ENCODE assay signal across 8 mouse cellular contexts in genomic region chr1:193208178-193208577, GRCm38 (mm10). TPM values are rescaled to one million over a fixed set of nuclear protein-coding genes. Genes with fewer than 3 reads are reported as not detected.
DNase-seq lines count a peak whose midpoint lies in the region; ATAC-seq and TF ChIP-seq lines count a peak whose summit lies in the region.

No protein-coding gene starts in this region.

- H3K36me3 ChIP-seq in forebrain, embryonic 13.5 days (ENCODE audit: poor library complexity, severe bottlenecking), result no peaks in the 10 kb centered on the region
- no peaks in the 10 kb centered on the region for H3K36me3 ChIP-seq in forebrain, embryonic 10.5 days (replicated peaks)
- no peaks in the 10 kb centered on the region for H3K36me3 ChIP-seq in heart, postnatal 0 days (replicated peaks; ENCODE audit: control insufficient read depth, insufficient read depth, low read length)
- H3K36me3 ChIP-seq in splenic B cell, adult 2 months (ENCODE audit: control insufficient read depth, insufficient read depth, low read length, poor library complexity, severe bottlenecking), result no peaks in the 10 kb centered on the region; the same call in 1 of the 2 replicates

- H3K27me3 ChIP-seq in forebrain, embryonic 13.5 days, result no peaks in the 10 kb centered on the region
- no peaks in the 10 kb centered on the region for H3K27me3 ChIP-seq in forebrain, embryonic 10.5 days (ENCODE audit: poor library complexity, severe bottlenecking)
- H3K27me3 ChIP-seq in heart, postnatal 0 days (ENCODE audit: control insufficient read depth, insufficient read depth, low read length), result no peaks in the 10 kb centered on the region
- no peaks in the 10 kb centered on the region for H3K27me3 ChIP-seq in splenic B cell, adult 2 months (ENCODE audit: control insufficient read depth, insufficient read depth, low read length, poor library complexity, severe bottlenecking)

- no peak for TF ChIP-seq EP300 in heart, postnatal 0 days (IDR thresholded peaks at IDR 0.05; ENCODE audit: low read depth)

- no peaks in the 10 kb centered on the region for H3K4me1 ChIP-seq in forebrain, embryonic 13.5 days
- H3K4me1 ChIP-seq in forebrain, embryonic 10.5 days, result no peaks in the 10 kb centered on the region
- no peaks in the 10 kb centered on the region for H3K4me1 ChIP-seq in heart, postnatal 0 days (ENCODE audit: control insufficient read depth, insufficient read depth)

- H3K4me3 ChIP-seq in forebrain, embryonic 13.5 days, result no peak overlapping the region
- H3K4me3 ChIP-seq in forebrain, embryonic 10.5 days, result no peak overlapping the region
- H3K4me3 ChIP-seq in heart, postnatal 0 days (ENCODE audit: low read depth, low read length), result no peak overlapping the region

- no peak overlapping the region for H3K27ac ChIP-seq in forebrain, embryonic 13.5 days
- no peak overlapping the region for H3K27ac ChIP-seq in forebrain, embryonic 10.5 days
- H3K27ac ChIP-seq in heart, postnatal 0 days (ENCODE audit: low read depth), result no peak overlapping the region

- 46% methylated on average over 2 of the region's 2 CpGs for WGBS in forebrain, embryonic 13.5 days
- WGBS in forebrain, embryonic 10.5 days, result 42% methylated on average over 2 of the region's 2 CpGs
- 28% methylated on average over 2 of the region's 2 CpGs for WGBS in heart, postnatal 0 days

- no peaks in the 10 kb centered on the region for H3K9me3 ChIP-seq in forebrain, embryonic 13.5 days (replicated peaks)
- no peaks in the 10 kb centered on the region for H3K9me3 ChIP-seq in forebrain, embryonic 10.5 days
- H3K9me3 ChIP-seq in heart, postnatal 0 days (replicated peaks; ENCODE audit: control insufficient read depth, low read length), result no peaks in the 10 kb centered on the region

- H3K9ac ChIP-seq in forebrain, embryonic 13.5 days, result no peak overlapping the region
- H3K9ac ChIP-seq in heart, postnatal 0 days (replicated peaks; ENCODE audit: low read depth, low read length), result no peak overlapping the region

- no peak overlapping the region for H3K4me2 ChIP-seq in forebrain, embryonic 13.5 days
- H3K4me2 ChIP-seq in heart, postnatal 0 days (ENCODE audit: low read depth, low read length), result no peak overlapping the region

- 0 out of 2 replicates have a peak, but pooled peaks have one; percentile 36 for ATAC-seq in forebrain, embryonic 13.5 days
- peak; percentile 90 for ATAC-seq in CD4-positive, CD25-positive, alpha-beta regulatory T cell, adult 4 months
- ATAC-seq in heart, postnatal 0 days (ENCODE audit: insufficient read depth, low read depth), result peak; percentile 83

- peak; percentile 94 for TF ChIP-seq CTCF in heart, postnatal 0 days (IDR thresholded peaks at IDR 0.05; ENCODE audit: low read depth)

- DNase-seq in forebrain, embryonic 10.5 days (ENCODE audit: extremely low spot score, low spot score), result no peak
- peak; percentile 60 to 64 for DNase-seq in cerebellum, adult 18-20 months
- no peak for DNase-seq in heart, postnatal 0 days (ENCODE audit: low spot score)
- peak; percentile 48 for DNase-seq in layer of hippocampus, adult 9-11 months
- peak; percentile 74 for DNase-seq in lung, postnatal 36 days
- peak; percentile 85 for DNase-seq in splenic B cell, adult 2 months (ENCODE audit: low read depth, low spot score)

RNA-seq across cellular contexts. Expression of gene Lamb3, which starts 0.7 kb away (rescaled TPM):
- 0.32 and 0.55 TPM in 2 replicates for polyA plus RNA-seq in forebrain, embryonic 13.5 days (2015; fragmentation: Nextera tagmentation; extraction: Ambion mirVana)
- polyA plus RNA-seq in forebrain, embryonic 10.5 days (2016; fragmentation: Nextera tagmentation; extraction: Ambion mirVana), result 0.14 and 0.20 TPM in 2 replicates
- polyA plus RNA-seq in CD4-positive, CD25-positive, alpha-beta regulatory T cell, adult 4 months (2017; shearing (Covaris generic)), result 10 to 100 TPM; 22.2 to 30.4 TPM
- 9.8 and 19.2 TPM in 2 replicates for total RNA-seq in heart, postnatal 0 days (2014; rRNA removed; ENCODE audit: low replicate concordance)
- polyA plus RNA-seq in heart, postnatal 0 days (2015; fragmentation: Nextera tagmentation; extraction: Ambion mirVana), result 6.0 and 8.1 TPM in 2 replicates

RNA-seq across cellular contexts. Expression of gene Traf3ip3, which starts 6.7 kb away (rescaled TPM):
- 0.58 and 1.0 TPM in 2 replicates for polyA plus RNA-seq in forebrain, embryonic 13.5 days (2015; fragmentation: Nextera tagmentation; extraction: Ambion mirVana)
- polyA plus RNA-seq in forebrain, embryonic 10.5 days (2016; fragmentation: Nextera tagmentation; extraction: Ambion mirVana), result 1.5 and 2.0 TPM in 2 replicates
- 100 to 1,000 TPM; 367 to 455 TPM for polyA plus RNA-seq in CD4-positive, CD25-positive, alpha-beta regulatory T cell, adult 4 months (2017; shearing (Covaris generic))
- 0.08 and 0.61 TPM in 2 replicates for total RNA-seq in heart, postnatal 0 days (2014; rRNA removed; ENCODE audit: low replicate concordance)
- 0.54 and 0.79 TPM in 2 replicates for polyA plus RNA-seq in heart, postnatal 0 days (2015; fragmentation: Nextera tagmentation; extraction: Ambion mirVana)

RNA-seq across cellular contexts. Expression of gene A130010J15Rik, which starts 40.3 kb away (rescaled TPM):
- polyA plus RNA-seq in forebrain, embryonic 13.5 days (2015; fragmentation: Nextera tagmentation; extraction: Ambion mirVana), result 12.2 and 14.5 TPM in 2 replicates
- polyA plus RNA-seq in forebrain, embryonic 10.5 days (2016; fragmentation: Nextera tagmentation; extraction: Ambion mirVana), result 17.0 and 18.1 TPM in 2 replicates
- 10 to 100 TPM; 15.7 to 16.1 TPM for polyA plus RNA-seq in CD4-positive, CD25-positive, alpha-beta regulatory T cell, adult 4 months (2017; shearing (Covaris generic))
- 17.7 and 23.2 TPM in 2 replicates for total RNA-seq in heart, postnatal 0 days (2014; rRNA removed; ENCODE audit: low replicate concordance)
- 9.8 and 11.3 TPM in 2 replicates for polyA plus RNA-seq in heart, postnatal 0 days (2015; fragmentation: Nextera tagmentation; extraction: Ambion mirVana)

RNA-seq across cellular contexts. Expression of gene Irf6, which starts 55.3 kb away (rescaled TPM):
- polyA plus RNA-seq in forebrain, embryonic 13.5 days (2015; fragmentation: Nextera tagmentation; extraction: Ambion mirVana), result 0.63 and 0.79 TPM in 2 replicates
- polyA plus RNA-seq in forebrain, embryonic 10.5 days (2016; fragmentation: Nextera tagmentation; extraction: Ambion mirVana), result 3.8 and 3.9 TPM in 2 replicates
- 1 to 10 TPM; 7.3 to 9.3 TPM for polyA plus RNA-seq in CD4-positive, CD25-positive, alpha-beta regulatory T cell, adult 4 months (2017; shearing (Covaris generic))
- total RNA-seq in heart, postnatal 0 days (2014; rRNA removed; ENCODE audit: low replicate concordance), result 3.4 and 6.6 TPM in 2 replicates
- 2.2 and 2.5 TPM in 2 replicates for polyA plus RNA-seq in heart, postnatal 0 days (2015; fragmentation: Nextera tagmentation; extraction: Ambion mirVana)

RNA-seq across cellular contexts. Expression of gene Hsd11b1, which starts 55.7 kb away (rescaled TPM):
- 0.17 TPM in 1 of 2 replicates, not detected in the other for polyA plus RNA-seq in forebrain, embryonic 13.5 days (2015; fragmentation: Nextera tagmentation; extraction: Ambion mirVana)
- 0.12 and 0.14 TPM in 2 replicates for polyA plus RNA-seq in forebrain, embryonic 10.5 days (2016; fragmentation: Nextera tagmentation; extraction: Ambion mirVana)
- polyA plus RNA-seq in CD4-positive, CD25-positive, alpha-beta regulatory T cell, adult 4 months (2017; shearing (Covaris generic)), result 100 to 1,000 TPM; 171 to 174 TPM
- 7.3 and 12.7 TPM in 2 replicates for total RNA-seq in heart, postnatal 0 days (2014; rRNA removed; ENCODE audit: low replicate concordance)
- polyA plus RNA-seq in heart, postnatal 0 days (2015; fragmentation: Nextera tagmentation; extraction: Ambion mirVana), result 1.6 and 1.9 TPM in 2 replicates

Comparison
In these comparisons a context has a peak if more than half of its experiments do, and no peak if none do; other contexts are left out.
1. ATAC-seq: peak in every context shown above with its lines; median percentile 90 in CD4-positive, CD25-positive, alpha-beta regulatory T cell, adult 4 months; 83 in heart, postnatal 0 days; 36 in forebrain, embryonic 13.5 days.
2. DNase-seq: peak in cerebellum, adult 18-20 months (2 of 2), layer of hippocampus, adult 9-11 months (single experiment), lung, postnatal 36 days (single experiment) and splenic B cell, adult 2 months (single experiment); none in forebrain, embryonic 10.5 days (single experiment) and heart, postnatal 0 days (single experiment).
3. RNA of gene Traf3ip3, which starts 6.7 kb away (polyA plus RNA-seq): 367 to 455 TPM in CD4-positive, CD25-positive, alpha-beta regulatory T cell, adult 4 months; 1.5 to 2.0 TPM in forebrain, embryonic 10.5 days, 0.54 to 0.79 TPM in heart, postnatal 0 days and 0.58 to 1.0 TPM in forebrain, embryonic 13.5 days; every median in the first group is over 100 times any median in the second.